Mouse (Mus musculus) macrophage (primary cell): ENCODE data around the gene Rab29. TPM values are rescaled to one million over a fixed set of nuclear protein-coding genes. Genes with fewer than 3 reads are reported as not detected.
A peak's percentile ranks its signal among the peaks of the same experiment; 100 is the strongest.
"Not testable (repeated sequence)": the region's sequence is repeated elsewhere in the genome, so short reads cannot be mapped to it uniquely, and the experiment has no call there.

Experiments
- H3K27ac ChIP-seq: fragments of 350-480 bp; formaldehyde crosslinking; 2 replicates; pipeline ENCODE4 v1.9.0; 2021
- H3K36me3 ChIP-seq: fragments of 350-480 bp; formaldehyde crosslinking; 2 replicates; pipeline ENCODE4 v1.9.0; 2021; ENCODE audit errors: inconsistent target
- H3K4me3 ChIP-seq: fragments of 350-480 bp; formaldehyde crosslinking; 2 replicates; pipeline ENCODE4 v1.9.0; 2021; ENCODE audit errors: inconsistent target
- H3K79me2 ChIP-seq: fragments of 350-480 bp; formaldehyde crosslinking; 2 replicates; pipeline ENCODE4 v1.9.0; 2021; ENCODE audit errors: inconsistent target
- WGBS: methylation state at CpG from one replicate; pipeline ENCODE4 v1.1.7; 2026; ENCODE audit warnings: inconsistent platforms; ENCODE audit not compliant: missing documents; 5-methylcytosine and 5-hydroxymethylcytosine counted together
- polyA plus RNA-seq: library from polyadenylated mRNA; stranded (reverse); fragments of 250-400 nt; gene quantifications from 3 replicates; pipeline ENCODE4 v1.2.4, GENCODE M21; 2018; ENCODE audit warnings: inconsistent platforms

The Rab29 gene
- polyA plus RNA-seq, 1 experiment from 2014 or later = 42.9 TPM

DNA sequence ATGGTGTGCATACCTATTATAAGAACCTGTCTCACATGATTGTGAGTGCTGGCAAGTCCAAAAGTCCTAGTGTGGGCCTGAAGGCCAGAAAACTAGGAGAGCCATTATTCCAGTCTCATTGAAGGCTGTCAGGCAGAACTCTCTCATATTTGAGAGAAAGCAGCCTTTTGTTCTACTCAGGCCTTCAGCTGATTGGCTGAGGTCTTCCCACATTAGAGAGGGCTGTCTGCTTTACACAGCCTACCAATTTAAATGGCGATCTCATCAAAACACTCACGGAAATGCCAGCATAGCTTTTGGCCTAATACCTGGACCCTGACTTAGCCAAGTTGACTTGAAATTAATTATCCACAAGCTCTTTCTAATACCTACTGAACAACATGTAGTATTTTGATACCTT is 19.1 kb downstream of the Rab29 start:
- H3K27ac ChIP-seq = no peak overlapping the region
- no peaks in the 10 kb centered on the region for H3K79me2 ChIP-seq
- no peaks in the 10 kb centered on the region for H3K36me3 ChIP-seq
- no peak overlapping the region for H3K4me3 ChIP-seq
- 94% methylated on average over 2 of the region's 2 CpGs for WGBS

DNA sequence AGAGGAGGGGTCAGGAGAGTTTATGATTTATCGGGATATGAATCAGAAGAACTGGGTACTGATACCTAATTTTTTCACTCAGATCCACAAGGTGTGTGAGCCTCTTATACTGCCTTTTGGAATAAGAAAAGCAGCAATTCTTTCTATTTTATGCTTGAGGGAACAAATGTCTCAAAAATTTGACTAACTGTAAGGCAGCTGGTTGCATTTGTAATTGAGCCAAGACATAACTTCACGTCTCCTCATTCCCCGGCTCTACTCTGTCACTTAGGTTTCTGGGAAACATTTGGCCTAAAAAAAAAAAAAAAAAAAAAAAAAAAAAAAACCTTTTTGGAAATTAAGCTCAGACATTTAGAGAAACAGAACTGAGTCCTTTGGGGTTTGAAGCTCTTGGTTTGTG is 19.6 kb downstream of the Rab29 start:
- no peaks in the 10 kb centered on the region for H3K36me3 ChIP-seq
- H3K27ac ChIP-seq = no peak overlapping the region
- H3K4me3 ChIP-seq = no peak overlapping the region
- WGBS = 100% methylated on average over 1 of the region's 3 CpGs
- H3K79me2 ChIP-seq = no peaks in the 10 kb centered on the region

DNA sequence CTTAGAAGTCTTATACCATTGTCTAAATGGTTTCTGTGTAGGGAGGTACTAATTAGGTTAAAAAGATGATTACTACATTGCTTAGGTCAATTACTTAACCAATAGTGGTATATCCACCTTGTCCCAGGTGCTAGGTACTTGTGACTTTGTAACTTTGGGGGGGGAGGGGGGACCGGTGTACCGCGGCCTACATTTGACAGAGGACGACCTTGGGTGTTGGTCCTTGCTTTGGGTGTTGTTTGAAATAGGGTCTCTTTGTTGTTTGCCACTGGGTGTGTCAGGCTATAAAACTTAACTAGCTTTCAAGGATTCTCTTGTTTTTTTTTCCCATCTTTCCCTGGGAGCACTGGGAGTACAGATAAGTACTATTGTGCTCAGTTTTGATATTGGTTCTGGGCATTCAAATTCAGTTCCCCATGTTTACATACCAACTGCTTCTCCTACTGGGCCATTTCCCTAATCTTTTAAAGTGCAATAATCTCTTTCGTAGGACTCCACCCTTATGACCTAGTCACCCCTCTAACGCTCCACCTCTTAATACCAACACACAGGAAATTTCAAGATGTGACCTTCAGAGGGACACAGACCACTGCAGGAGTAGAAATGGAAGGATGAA is 23.1 kb downstream of the Rab29 start:
- Histone ChIP-seq H3K27ac (no peak overlapping the region), H3K79me2 (no peaks in the 10 kb centered on the region), H3K36me3 (no peaks in the 10 kb centered on the region), H3K4me3 (no peak overlapping the region)
- WGBS = 90% methylated on average over 6 of the region's 6 CpGs

DNA sequence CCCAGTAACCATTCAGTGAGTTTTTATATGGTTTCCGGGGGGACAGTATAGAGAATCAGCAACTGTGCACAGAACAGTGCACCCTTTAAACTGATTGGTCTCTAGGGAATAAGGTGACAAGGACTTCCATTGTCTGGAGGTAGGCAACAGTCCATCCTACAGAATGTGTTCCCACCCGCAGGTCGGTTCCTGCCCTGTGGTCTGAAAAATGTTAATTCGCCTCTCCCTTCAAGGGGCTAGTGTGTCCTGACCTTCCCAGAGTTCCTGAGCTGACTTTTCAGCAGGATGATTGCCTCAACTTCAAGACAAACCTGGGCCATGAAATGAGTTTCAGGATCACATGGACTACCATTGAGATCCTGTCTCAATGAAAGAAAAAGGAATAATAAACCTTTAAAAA is 24.4 kb downstream of the Rab29 start:
- WGBS = 100% methylated on average over 4 of the region's 4 CpGs
- Histone ChIP-seq H3K27ac (no peak overlapping the region), H3K36me3 (no peaks in the 10 kb centered on the region), H3K4me3 (no peak overlapping the region), H3K79me2 (no peaks in the 10 kb centered on the region)

DNA sequence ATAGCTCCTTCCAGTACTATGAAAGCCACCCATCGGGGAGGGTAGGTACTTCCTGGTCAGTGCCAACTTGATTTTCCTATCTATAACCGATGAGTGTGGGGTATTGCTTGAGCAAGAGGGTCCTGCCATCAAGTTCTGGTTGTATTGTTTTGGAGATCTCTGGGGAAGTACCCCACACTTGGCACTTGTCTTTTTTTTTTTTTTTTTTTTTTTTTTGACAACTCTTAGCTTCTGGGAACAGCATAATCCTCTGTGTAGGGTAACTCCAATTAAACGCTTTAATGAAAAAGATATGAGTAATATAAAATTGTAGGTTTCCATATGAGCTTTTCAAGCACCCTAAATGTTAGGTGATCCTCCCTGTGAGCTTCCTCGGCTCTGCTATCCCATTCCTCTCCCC is 35.7 kb downstream of the Rab29 start:
- no peak overlapping the region for H3K27ac ChIP-seq
- WGBS = 94% methylated on average over 4 of the region's 4 CpGs
- H3K4me3 ChIP-seq = no peak overlapping the region
- H3K79me2 ChIP-seq = no peaks in the 10 kb centered on the region
- no peaks in the 10 kb centered on the region for H3K36me3 ChIP-seq

DNA sequence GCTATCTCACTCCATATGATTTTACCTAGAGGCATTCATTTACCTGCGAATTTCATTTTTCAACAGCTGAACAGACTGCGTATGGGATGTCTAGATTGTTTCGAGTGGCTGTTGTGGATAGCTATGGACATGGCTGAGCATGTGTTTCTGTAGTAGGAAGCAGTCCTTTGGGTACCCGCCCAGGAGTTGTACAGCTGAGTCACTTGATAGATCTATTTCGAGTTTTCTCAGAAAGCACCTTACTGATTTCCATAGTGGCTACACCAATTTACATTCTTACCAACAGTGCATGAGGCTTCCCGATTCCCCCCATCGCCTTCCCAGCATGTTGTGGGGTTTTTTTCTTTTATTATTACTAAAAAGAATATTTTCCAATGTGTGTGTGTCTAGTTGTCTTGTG is 36.2 kb downstream of the Rab29 start:
- H3K27ac ChIP-seq = no peak overlapping the region
- 85% methylated on average over 7 of the region's 7 CpGs for WGBS
- H3K36me3 ChIP-seq = no peaks in the 10 kb centered on the region
- H3K79me2 ChIP-seq = no peaks in the 10 kb centered on the region
- H3K4me3 ChIP-seq = no peak overlapping the region

DNA sequence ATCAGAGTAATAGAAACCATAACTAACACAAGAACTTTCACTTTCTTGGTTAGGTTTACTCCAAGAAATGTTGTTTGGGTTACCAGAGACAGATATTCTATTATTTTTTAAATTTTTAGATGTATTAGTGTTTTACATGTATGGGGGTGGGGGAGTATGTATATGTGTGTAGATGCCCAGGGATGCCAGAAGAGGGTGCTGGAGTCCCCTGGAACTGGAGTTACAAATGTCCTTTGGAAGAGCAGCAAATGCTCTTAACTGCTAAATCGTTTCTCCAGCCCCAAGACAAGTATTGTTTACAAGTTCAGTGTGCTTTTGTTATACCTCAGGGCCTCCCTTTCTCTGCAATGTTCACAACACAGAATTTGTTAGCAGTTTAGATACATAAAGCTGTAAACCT is 38.5 kb downstream of the Rab29 start:
- Histone ChIP-seq H3K27ac (no peak overlapping the region), H3K79me2 (no peaks in the 10 kb centered on the region), H3K4me3 (no peak overlapping the region), H3K36me3 (no peaks in the 10 kb centered on the region)
- WGBS = 0% methylated on average over 1 of the region's 1 CpGs

DNA sequence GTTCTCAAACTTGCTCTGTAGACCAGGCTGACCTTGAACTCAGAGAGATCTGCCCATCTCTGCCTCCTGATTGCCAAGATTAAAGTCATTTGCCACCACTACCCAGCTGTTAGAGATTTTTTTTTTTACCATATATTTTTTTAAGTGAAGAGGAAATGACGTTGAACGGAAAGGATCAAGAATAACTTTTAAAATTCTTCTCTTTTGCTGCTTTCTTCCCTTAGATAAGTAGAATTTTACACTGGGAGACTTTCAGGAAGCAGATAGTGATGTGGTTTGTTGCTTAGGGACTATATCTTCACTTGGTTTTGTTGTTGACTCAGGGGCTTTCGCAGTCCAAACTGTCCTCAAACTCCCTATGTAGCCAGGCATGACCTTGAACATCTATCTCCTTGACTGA is 41.4 kb downstream of the Rab29 start:
- 89% methylated on average over 3 of the region's 3 CpGs for WGBS
- no peak overlapping the region for H3K27ac ChIP-seq
- H3K79me2 ChIP-seq = peaks cover 24% of the 10 kb centered on the region
- H3K36me3 ChIP-seq = no peaks in the 10 kb centered on the region
- no peak overlapping the region for H3K4me3 ChIP-seq

DNA sequence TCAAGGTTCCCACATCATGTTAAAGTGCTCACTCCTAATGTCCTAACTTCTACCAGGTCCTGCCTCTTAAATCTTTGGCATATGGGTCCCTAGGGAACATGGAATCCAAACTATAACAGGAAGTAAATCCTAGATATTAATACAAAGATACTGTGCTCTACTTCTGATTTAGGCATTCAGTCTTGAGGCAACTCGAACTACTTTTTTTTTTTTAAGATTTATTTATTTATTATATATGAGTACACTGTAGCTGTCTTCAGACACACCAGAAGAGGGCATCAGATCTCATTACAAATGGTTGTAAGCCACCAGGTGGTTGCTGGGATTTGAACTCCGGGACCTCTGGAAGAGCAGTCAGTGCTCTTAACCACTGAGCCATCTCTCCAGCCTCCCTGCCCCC is 42.2 kb downstream of the Rab29 start:
- peaks cover 32% of the 10 kb centered on the region for H3K79me2 ChIP-seq
- not testable (repeated sequence) for H3K4me3 ChIP-seq, H3K36me3 ChIP-seq, H3K27ac ChIP-seq
- 94% methylated on average over 2 of the region's 2 CpGs for WGBS

DNA sequence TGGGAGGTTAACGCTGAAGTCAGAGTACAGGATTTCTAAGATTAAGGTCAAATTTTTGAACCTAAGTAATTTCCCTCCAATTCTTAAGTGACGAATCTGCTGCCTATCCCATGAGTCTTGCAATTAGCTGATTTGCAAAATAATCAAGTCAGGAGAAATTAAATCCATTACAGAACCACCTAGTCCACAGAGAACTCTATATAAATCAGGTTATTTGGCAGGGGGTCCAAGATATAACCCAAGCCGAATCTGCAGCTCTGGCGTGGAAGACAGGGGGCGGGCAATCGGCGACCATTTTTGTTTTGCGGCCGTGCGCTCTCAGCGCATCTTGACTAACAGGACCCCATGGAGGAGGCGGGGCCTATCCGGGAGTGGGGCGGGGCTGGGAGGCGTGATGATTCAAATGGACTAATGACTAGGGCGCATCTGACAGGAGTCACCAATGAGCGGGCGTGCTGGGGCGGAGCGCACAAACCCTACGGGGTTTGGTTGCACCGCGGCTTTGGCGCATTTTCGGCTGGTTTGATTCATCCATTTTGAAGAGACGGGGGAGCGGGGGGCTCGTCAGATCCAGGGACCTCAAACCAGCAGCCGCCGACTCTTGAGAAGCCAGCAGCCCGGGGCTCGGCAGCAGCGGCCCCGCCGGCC is 43.1 kb downstream of the Rab29 start, which contains the start of gene Nucks1:
TSS of gene Nucks1 (plus strand) at position 534 of the 648 bp plus-strand sequence.
- Histone ChIP-seq H3K36me3 (no peaks in the 10 kb centered on the region), H3K27ac (peak within 1 kb of the TSS; percentile 74), H3K79me2 (peaks cover 41% of the 10 kb centered on the region), H3K4me3 (peak within 1 kb of the TSS; percentile 69)
- WGBS = under 1% methylated on average over 29 of the region's 35 CpGs

DNA sequence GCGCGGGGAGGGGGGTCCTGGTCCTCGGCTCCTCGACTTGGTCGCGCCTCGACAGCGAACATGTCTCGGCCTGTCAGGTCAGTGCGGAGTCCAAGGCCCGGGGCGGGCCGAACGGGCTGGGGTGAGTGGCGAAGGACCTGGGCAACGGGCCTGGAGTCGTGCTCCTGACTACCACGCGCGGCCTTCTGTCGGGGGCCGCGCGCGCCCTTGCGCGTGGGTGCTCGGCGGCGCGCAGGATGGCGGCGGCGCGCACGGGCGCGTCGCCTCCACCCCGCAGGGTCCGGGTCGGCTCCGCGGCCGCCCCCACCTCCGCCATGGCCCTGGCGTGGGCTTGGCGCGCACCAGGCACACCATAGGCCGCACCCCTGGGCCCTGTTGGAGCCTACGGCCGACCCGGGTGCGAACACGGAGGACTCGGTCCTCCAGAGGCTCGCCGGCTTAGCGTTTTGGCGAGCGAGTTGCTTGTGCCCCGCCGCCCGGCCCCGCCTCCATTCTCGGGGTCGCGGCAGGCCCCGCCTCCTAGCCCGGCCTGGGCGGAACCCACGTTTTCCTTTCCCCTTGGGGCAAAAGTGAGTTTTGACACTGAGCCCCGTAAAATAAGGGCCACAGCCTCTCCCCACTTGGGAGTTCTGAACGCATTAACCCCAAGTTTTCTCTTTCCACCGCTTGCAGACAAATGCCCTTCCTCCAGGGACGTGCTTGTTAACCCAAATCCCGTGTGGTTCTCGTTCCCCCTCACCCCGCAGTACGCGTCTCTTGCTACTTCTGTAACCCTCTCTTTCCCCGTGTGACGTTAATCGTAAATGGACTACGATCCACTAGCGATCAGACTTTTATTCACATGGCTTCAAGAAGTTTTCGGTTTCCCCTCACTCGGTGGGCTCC is 43.9 kb downstream of the Rab29 start:
- Histone ChIP-seq H3K4me3 (peak overlapping the region; percentile 69), H3K79me2 (peaks cover 49% of the 10 kb centered on the region), H3K36me3 (no peaks in the 10 kb centered on the region), H3K27ac (peak overlapping the region; percentile 52)
- WGBS = under 1% methylated on average over 87 of the region's 88 CpGs

DNA sequence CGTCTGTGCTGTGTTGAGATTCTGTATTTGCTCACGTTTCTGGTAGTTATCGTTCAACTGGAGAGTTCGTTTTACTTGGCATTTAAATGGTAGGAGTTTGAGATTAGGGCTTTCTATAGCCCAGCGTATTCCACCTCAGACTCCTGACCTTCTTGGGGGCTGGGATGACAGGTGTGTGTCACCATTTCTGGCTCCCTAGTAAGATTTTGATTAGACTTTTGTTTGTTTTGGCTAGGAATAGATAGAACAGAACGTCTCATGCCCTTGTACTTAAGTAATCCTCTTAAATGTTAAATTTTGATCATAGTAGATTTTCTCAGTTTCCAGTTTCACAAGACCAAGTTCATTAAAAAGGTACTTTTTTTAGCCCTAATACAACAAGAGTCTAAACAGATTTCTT is 50.6 kb downstream of the Rab29 start:
- no peak overlapping the region for H3K27ac ChIP-seq
- no peak overlapping the region for H3K4me3 ChIP-seq
- H3K79me2 ChIP-seq = peaks cover 89% of the 10 kb centered on the region
- WGBS = 80% methylated on average over 6 of the region's 6 CpGs
- H3K36me3 ChIP-seq = peaks cover 7% of the 10 kb centered on the region; the same call in 1 of the 2 replicates

DNA sequence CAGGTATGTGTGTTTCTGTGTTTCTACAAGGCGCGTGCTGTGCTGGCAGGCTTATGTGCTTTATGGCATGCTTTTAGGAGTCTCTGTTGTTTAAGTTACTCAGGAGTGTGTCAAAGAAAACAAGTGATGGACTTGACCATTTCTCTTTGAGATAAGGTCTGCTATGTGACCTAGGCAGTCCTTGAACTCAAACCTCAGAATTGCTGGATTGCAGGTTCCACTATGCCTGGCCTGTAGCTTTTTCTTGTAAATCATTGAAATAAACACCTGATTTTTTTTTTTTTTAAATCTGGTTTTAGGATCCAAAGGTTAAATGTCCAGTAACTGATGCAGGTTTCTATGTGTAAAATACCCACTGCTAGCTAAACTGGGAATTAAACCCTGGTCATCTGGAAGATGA is 52.0 kb downstream of the Rab29 start:
- 94% methylated on average over 2 of the region's 2 CpGs for WGBS
- H3K36me3 ChIP-seq = peaks cover 13% of the 10 kb centered on the region

DNA sequence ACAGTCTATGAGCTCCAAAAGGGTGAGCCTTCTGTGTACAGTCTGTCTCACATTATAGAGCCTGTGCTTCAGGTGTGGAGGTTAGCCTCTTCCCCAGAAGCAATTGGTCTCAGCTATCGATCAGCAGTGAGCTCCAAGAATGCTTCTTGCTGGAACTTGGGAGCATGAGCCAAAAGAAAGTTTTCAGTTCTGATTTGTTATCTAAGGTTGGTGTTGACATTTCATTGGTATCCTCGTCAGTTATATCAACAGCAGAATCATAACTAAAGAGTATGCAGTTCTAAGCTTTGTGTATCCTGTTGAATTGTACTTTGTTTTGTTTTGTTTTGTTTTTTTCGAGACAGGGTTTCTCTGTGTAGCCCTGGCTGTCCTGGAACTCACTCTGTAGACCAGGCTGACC is 55.1 kb downstream of the Rab29 start:
- Histone ChIP-seq H3K27ac (no peak overlapping the region), H3K79me2 (peaks cover 49% of the 10 kb centered on the region), H3K36me3 (peaks cover 28% of the 10 kb centered on the region), H3K4me3 (no peak overlapping the region)
- WGBS = 100% methylated on average over 3 of the region's 3 CpGs

More for the DNA sequence above, 52.0 kb downstream of the Rab29 start:
- no peak overlapping the region for H3K27ac ChIP-seq
- H3K4me3 ChIP-seq = no peak overlapping the region
- peaks cover 79% of the 10 kb centered on the region for H3K79me2 ChIP-seq
